Mouse (Mus musculus) embryonic fibroblast, embryonic 13.5 days (primary cell): ENCODE measurements around the gene Gng13.

Experiments
- CTCF ChIP-seq: IDR thresholded peaks from 2 replicates; pipeline ENCODE4 v1.5.1; 2011; ENCODE audit warnings: mild to moderate bottlenecking, control low read depth, low read length, moderate library complexity, borderline replicate concordance; ENCODE audit not compliant: insufficient read depth
- POLR2A ChIP-seq: IDR thresholded peaks from 2 replicates; pipeline ENCODE4 v1.6.1; 2011; ENCODE audit warnings: low read depth, mild to moderate bottlenecking, control low read depth, low read length, moderate library complexity

- TF ChIP-seq CTCF = no peak
- no peak for TF ChIP-seq POLR2A
Observed at GRCm38 (mm10) chr17:25715627-25716026, 1.3 kb upstream of the Gng13 start.
